Mouse (Mus musculus): Measurements from ENCODE around the gene Prm1. TPM values are rescaled to one million over a fixed set of nuclear protein-coding genes. Genes with fewer than 3 reads are reported as not detected.
A peak's percentile ranks its signal among the peaks of the same experiment; 100 is the strongest.

Gene Prm1
- total and polyA plus RNA-seq, 3 experiments = not detected

DNA sequence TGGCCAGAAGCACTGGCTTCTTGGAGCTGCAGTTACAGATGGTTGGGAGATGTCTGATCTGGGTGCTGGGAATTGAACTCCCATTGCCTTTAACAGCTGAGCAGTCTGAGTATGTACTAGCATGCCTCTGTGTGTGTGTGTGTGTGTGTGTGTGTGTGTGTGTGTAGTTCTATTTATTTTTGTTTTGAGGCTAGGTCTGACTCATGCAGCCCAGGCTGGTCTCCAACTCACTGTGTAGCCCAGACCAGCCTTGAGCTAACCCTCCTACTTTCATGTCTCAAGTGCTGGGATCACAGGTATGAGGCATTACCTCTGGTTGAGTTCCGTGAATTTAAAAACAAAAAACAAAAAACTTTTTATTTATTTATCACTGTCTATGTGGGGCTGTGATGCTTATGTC, 18.9 kb upstream of the Prm1 start:
- dilution Hi-C loops (cut with MboI; ENCODE audit: extremely low pct_ligation_motif_present, extremely low pct_unique_long_range_greater_than_20kb, low sequenced_read_pairs) (no loop called here), in situ Hi-C loops (cut with MboI; ENCODE audit: low pct_ligation_motif_present, low pct_unique_long_range_greater_than_20kb, low sequenced_read_pairs) (no loop called here)
- H3K79me2 ChIP-seq (replicated peaks; ENCODE audit: control insufficient read depth, extremely low read depth, insufficient read depth, poor library complexity, severe bottlenecking) = no peaks in the 10 kb centered on the region
- no peak for TF ChIP-seq KAT2A (IDR thresholded peaks at IDR 0.05; ENCODE audit: insufficient replicate concordance, low read length)
- no peak for TF ChIP-seq SMC3 (IDR thresholded peaks at IDR 0.05; ENCODE audit: low read depth, low read length)
- TF ChIP-seq UBTF (IDR thresholded peaks at IDR 0.05; ENCODE audit: low read depth, low read length) = no peak
- no peak for TF ChIP-seq ETS1 (conservative IDR thresholded peaks at IDR 0.05; ENCODE audit: low read depth, low read length)
- no peak for TF ChIP-seq USF2 (conservative IDR thresholded peaks at IDR 0.05; ENCODE audit: low read depth, low read length)
- TF ChIP-seq IRF4 (IDR thresholded peaks at IDR 0.05; ENCODE audit: low read depth, low read length) = no peak
- no peak for TF ChIP-seq SIN3A (IDR thresholded peaks at IDR 0.05; ENCODE audit: low read length)
- TF ChIP-seq USF1 (IDR thresholded peaks at IDR 0.05; ENCODE audit: low read depth, low read length) = no peak
- TF ChIP-seq ELF1 (IDR thresholded peaks at IDR 0.05; ENCODE audit: low read depth, low read length) = no peak
- no peak for TF ChIP-seq MXI1 (IDR thresholded peaks at IDR 0.05; ENCODE audit: low read depth, low read length)
- TF ChIP-seq EP300 (IDR thresholded peaks at IDR 0.05; ENCODE audit: low read length) = no peak
- TF ChIP-seq CHD2 (IDR thresholded peaks at IDR 0.05; ENCODE audit: low read length) = no peak
- peaks cover 16 to 20% of the 10 kb centered on the region in 2 experiments for H3K4me1 ChIP-seq (ENCODE audit: control insufficient read depth in 1 of 2, insufficient read depth in 2 of 2)
- H3K27ac ChIP-seq (ENCODE audit: insufficient read depth, low read depth) = no peak overlapping the region
- H3K9ac ChIP-seq (ENCODE audit: insufficient read depth, low read depth) = no peak overlapping the region
- H3K9me3 ChIP-seq (replicated peaks; ENCODE audit: low read length) = peaks cover 3% of the 10 kb centered on the region
- no peak overlapping the region for H3K4me2 ChIP-seq (ENCODE audit: insufficient read depth, low read depth, poor library complexity, severe bottlenecking)
- no peak for DNase-seq (ENCODE audit: extremely low read depth)
- no peak overlapping the region for H3K4me3 ChIP-seq (replicated peaks in 1 of 3; ENCODE audit: low read depth in 2 of 3, low read length in 2 of 3, poor library complexity in 1 of 3)
- H3K27me3 ChIP-seq (replicated peaks) = peaks cover 3% of the 10 kb centered on the region
- no peaks in the 10 kb centered on the region for H3K36me3 ChIP-seq (replicated peaks in 1 of 2; ENCODE audit: control insufficient read depth in 1 of 2, insufficient read depth in 1 of 2, low read length in 1 of 2)

DNA sequence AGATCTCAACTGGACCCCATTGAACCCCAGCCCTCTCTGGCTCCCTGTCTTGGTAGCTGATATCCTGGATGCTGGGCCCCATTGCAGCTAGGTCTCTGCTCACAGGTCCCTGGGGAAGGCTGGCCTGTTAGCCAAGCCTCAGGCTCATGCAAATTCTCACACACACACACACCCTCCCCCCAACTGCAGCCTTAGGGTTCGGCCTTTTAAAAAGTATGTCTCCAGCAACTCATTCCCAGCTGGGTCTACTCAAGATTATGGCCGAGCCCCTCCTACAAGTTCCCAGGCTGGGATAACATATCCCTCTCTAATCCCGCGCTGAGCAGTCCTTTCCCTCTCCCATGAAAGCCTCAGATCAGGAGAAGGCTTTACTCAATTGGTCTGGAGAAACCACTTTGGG, 15.7 kb upstream of the Prm1 start:
- DNase-seq (ENCODE audit: extremely low read depth) = peak; percentile 74
- in situ Hi-C loops (cut with MboI; ENCODE audit: low pct_ligation_motif_present, low pct_unique_long_range_greater_than_20kb, low sequenced_read_pairs) = no loop called here

More for the DNA sequence above, 15.7 kb upstream of the Prm1 start:
- H3K4me2 ChIP-seq (ENCODE audit: insufficient read depth, low read depth, poor library complexity, severe bottlenecking) = peak overlapping the region; percentile 41
- no peak overlapping the region for H3K27ac ChIP-seq (ENCODE audit: insufficient read depth, low read depth)
- dilution Hi-C loops (cut with MboI; ENCODE audit: extremely low pct_ligation_motif_present, extremely low pct_unique_long_range_greater_than_20kb, low sequenced_read_pairs) = no loop called here
- TF ChIP-seq CHD1 (IDR thresholded peaks at IDR 0.05; ENCODE audit: low read depth, low read length) (no peak), TCF12 (IDR thresholded peaks at IDR 0.05; ENCODE audit: low read depth, low read length) (peak; percentile 50; the same call in 1 of the 2 replicates), IRF4 (IDR thresholded peaks at IDR 0.05; ENCODE audit: low read depth, low read length) (no peak; the same call in 1 of the 2 replicates), ETS1 (conservative IDR thresholded peaks at IDR 0.05; ENCODE audit: low read depth, low read length) (no peak; the same call in 1 of the 2 replicates), MAZ (IDR thresholded peaks at IDR 0.05; ENCODE audit: low read depth, low read length) (no peak), ZKSCAN1 (IDR thresholded peaks at IDR 0.05; ENCODE audit: borderline replicate concordance, low read depth, low read length) (no peak), EP300 (IDR thresholded peaks at IDR 0.05; ENCODE audit: low read length) (0 out of 2 replicates have a peak, but pooled peaks have one; percentile 37), CTCF (conservative IDR thresholded peaks at IDR 0.05 in 1 of 2, IDR thresholded peaks at IDR 0.05 in 1 of 2; ENCODE audit: low read depth in 2 of 2, low read length in 2 of 2) (no peak), MAX (IDR thresholded peaks at IDR 0.05; ENCODE audit: low read length) (no peak), MXI1 (IDR thresholded peaks at IDR 0.05; ENCODE audit: low read depth, low read length) (0 out of 2 replicates have a peak, but pooled peaks have one; percentile 20), NRF1 (IDR thresholded peaks at IDR 0.05; ENCODE audit: low read depth, low read length) (no peak), RAD21 (IDR thresholded peaks at IDR 0.05; ENCODE audit: low read depth, low read length) (no peak), CHD2 (IDR thresholded peaks at IDR 0.05; ENCODE audit: low read length) (peak; percentile 56), JUND (conservative IDR thresholded peaks at IDR 0.05; ENCODE audit: low read depth, low read length) (no peak), E2F4 (IDR thresholded peaks at IDR 0.05; ENCODE audit: insufficient replicate concordance, low read depth, low read length) (no peak), USF2 (conservative IDR thresholded peaks at IDR 0.05; ENCODE audit: low read depth, low read length) (no peak), TBP (conservative IDR thresholded peaks at IDR 0.05; ENCODE audit: low read depth, low read length) (no peak), SMC3 (IDR thresholded peaks at IDR 0.05; ENCODE audit: low read depth, low read length) (no peak), BHLHE40 (IDR thresholded peaks at IDR 0.05; ENCODE audit: low read depth, low read length) (no peak; the same call in 1 of the 2 replicates), NELFE (IDR thresholded peaks at IDR 0.05; ENCODE audit: low read depth, low read length) (no peak), JUN (IDR thresholded peaks at IDR 0.05; ENCODE audit: insufficient read depth, low read depth, low read length) (no peak), POLR2A (IDR thresholded peaks at IDR 0.05; ENCODE audit: low read depth, low read length) (no peak)
- no peak overlapping the region for H3K9ac ChIP-seq (ENCODE audit: insufficient read depth, low read depth)
- no peaks in the 10 kb centered on the region for H3K36me3 ChIP-seq (replicated peaks in 1 of 2; ENCODE audit: control insufficient read depth in 1 of 2, insufficient read depth in 1 of 2, low read length in 1 of 2)
- H3K4me1 ChIP-seq (ENCODE audit: control insufficient read depth in 1 of 2, insufficient read depth in 2 of 2) = peaks cover 21 to 37% of the 10 kb centered on the region in 2 experiments
- peaks cover 3% of the 10 kb centered on the region for H3K27me3 ChIP-seq (replicated peaks)
- peaks cover 3% of the 10 kb centered on the region for H3K9me3 ChIP-seq (replicated peaks; ENCODE audit: low read length)
- no peaks in the 10 kb centered on the region for H3K79me2 ChIP-seq (replicated peaks; ENCODE audit: control insufficient read depth, extremely low read depth, insufficient read depth, poor library complexity, severe bottlenecking)
- H3K4me3 ChIP-seq (replicated peaks in 1 of 3; ENCODE audit: low read depth in 2 of 3, low read length in 2 of 3, poor library complexity in 1 of 3) = no peak overlapping the region
